Mouse (Mus musculus): ENCODE data around the gene Celsr1. TPM values are rescaled to one million over a fixed set of nuclear protein-coding genes. Genes with fewer than 3 reads are reported as not detected.

Gene Celsr1
- total and polyA plus RNA-seq, 3 experiments = not detected

- Histone ChIP-seq H3K9me3 (replicated peaks; ENCODE audit: low read length) (peaks cover 29% of the 10 kb centered on the region), H3K27ac (ENCODE audit: insufficient read depth, low read depth) (no peak overlapping the region), H3K4me3 (replicated peaks in 1 of 3; ENCODE audit: low read depth in 2 of 3, low read length in 2 of 3, poor library complexity in 1 of 3) (no peak overlapping the region), H3K27me3 (replicated peaks) (peaks cover 1% of the 10 kb centered on the region), H3K4me2 (ENCODE audit: insufficient read depth, low read depth, poor library complexity, severe bottlenecking) (no peak overlapping the region), H3K79me2 (replicated peaks; ENCODE audit: control insufficient read depth, extremely low read depth, insufficient read depth, poor library complexity, severe bottlenecking) (no peaks in the 10 kb centered on the region), H3K9ac (ENCODE audit: insufficient read depth, low read depth) (no peak overlapping the region), H3K36me3 (replicated peaks in 1 of 2; ENCODE audit: control insufficient read depth in 1 of 2, insufficient read depth in 1 of 2, low read length in 1 of 2) (no peaks in the 10 kb centered on the region), H3K4me1 (ENCODE audit: control insufficient read depth in 1 of 2, insufficient read depth in 2 of 2) (no peaks in the 10 kb centered on the region)
- in situ Hi-C loops (cut with MboI; ENCODE audit: low pct_ligation_motif_present, low pct_unique_long_range_greater_than_20kb, low sequenced_read_pairs) (loop anchor here (25.0 kb wide), 1 partner anchor 291 kb away; the partner anchor contains the start of gene Ppara), dilution Hi-C loops (cut with MboI; ENCODE audit: extremely low pct_ligation_motif_present, extremely low pct_unique_long_range_greater_than_20kb, low sequenced_read_pairs) (no loop called here)
- DNase-seq (ENCODE audit: extremely low read depth) = no peak
- TF ChIP-seq JUN (IDR thresholded peaks at IDR 0.05; ENCODE audit: insufficient read depth, low read depth, low read length) = no peak
- no peak for TF ChIP-seq USF2 (conservative IDR thresholded peaks at IDR 0.05; ENCODE audit: low read depth, low read length)
- TF ChIP-seq ZNF384 (IDR thresholded peaks at IDR 0.05; ENCODE audit: low read depth, low read length) = no peak
Measured at GRCm38 (mm10) chr15:86027871-86028270, 5.7 kb downstream of the Celsr1 start.

GRCm38 (mm10) chr15:86021971-86022370, 11.6 kb downstream of the Celsr1 start:
- no peak overlapping the region for H3K27ac ChIP-seq (ENCODE audit: insufficient read depth, low read depth)

GRCm38 (mm10) chr15:86021301-86021700, 12.3 kb downstream of the Celsr1 start:
- Histone ChIP-seq H3K4me3 (replicated peaks in 1 of 3; ENCODE audit: low read depth in 2 of 3, low read length in 2 of 3, poor library complexity in 1 of 3) (no peak overlapping the region), H3K9ac (ENCODE audit: insufficient read depth, low read depth) (no peak overlapping the region), H3K9me3 (replicated peaks; ENCODE audit: low read length) (peaks cover 9% of the 10 kb centered on the region), H3K27me3 (replicated peaks) (peaks cover 1% of the 10 kb centered on the region), H3K4me2 (ENCODE audit: insufficient read depth, low read depth, poor library complexity, severe bottlenecking) (no peak overlapping the region), H3K27ac (ENCODE audit: insufficient read depth, low read depth) (no peak overlapping the region), H3K79me2 (replicated peaks; ENCODE audit: control insufficient read depth, extremely low read depth, insufficient read depth, poor library complexity, severe bottlenecking) (no peaks in the 10 kb centered on the region), H3K4me1 (ENCODE audit: control insufficient read depth in 1 of 2, insufficient read depth in 2 of 2) (peaks cover 3 to 7% of the 10 kb centered on the region in 2 experiments; a peak in 3 of 4 replicates), H3K36me3 (replicated peaks in 1 of 2; ENCODE audit: control insufficient read depth in 1 of 2, insufficient read depth in 1 of 2, low read length in 1 of 2) (no peaks in the 10 kb centered on the region)
- no peak for DNase-seq (ENCODE audit: extremely low read depth)
- dilution Hi-C loops (cut with MboI; ENCODE audit: extremely low pct_ligation_motif_present, extremely low pct_unique_long_range_greater_than_20kb, low sequenced_read_pairs) = no loop called here
- in situ Hi-C loops (cut with MboI; ENCODE audit: low pct_ligation_motif_present, low pct_unique_long_range_greater_than_20kb, low sequenced_read_pairs) = loop anchor here (25.0 kb wide), 1 partner anchor 409 kb away; no protein-coding TSS in a partner anchor
- TF ChIP-seq MEF2A (IDR thresholded peaks at IDR 0.05; ENCODE audit: borderline replicate concordance, low read depth, low read length) (no peak), HCFC1 (IDR thresholded peaks at IDR 0.05; ENCODE audit: low read depth, low read length) (no peak), JUN (IDR thresholded peaks at IDR 0.05; ENCODE audit: insufficient read depth, low read depth, low read length) (no peak), POLR2A (IDR thresholded peaks at IDR 0.05; ENCODE audit: low read depth, low read length) (no peak), PAX5 (IDR thresholded peaks at IDR 0.05; ENCODE audit: low read length) (no peak), CHD2 (IDR thresholded peaks at IDR 0.05; ENCODE audit: low read length) (no peak), ZKSCAN1 (IDR thresholded peaks at IDR 0.05; ENCODE audit: borderline replicate concordance, low read depth, low read length) (no peak), BHLHE40 (IDR thresholded peaks at IDR 0.05; ENCODE audit: low read depth, low read length) (no peak)

More at GRCm38 (mm10) chr15:86021971-86022370, 11.6 kb downstream of the Celsr1 start:
- Histone ChIP-seq H3K4me2 (ENCODE audit: insufficient read depth, low read depth, poor library complexity, severe bottlenecking) (no peak overlapping the region), H3K4me3 (replicated peaks in 1 of 3; ENCODE audit: low read depth in 2 of 3, low read length in 2 of 3, poor library complexity in 1 of 3) (no peak overlapping the region), H3K36me3 (replicated peaks in 1 of 2; ENCODE audit: control insufficient read depth in 1 of 2, insufficient read depth in 1 of 2, low read length in 1 of 2) (no peaks in the 10 kb centered on the region), H3K4me1 (ENCODE audit: control insufficient read depth in 1 of 2, insufficient read depth in 2 of 2) (peaks cover 3 to 7% of the 10 kb centered on the region in 2 experiments; a peak in 3 of 4 replicates), H3K27me3 (replicated peaks) (peaks cover 1% of the 10 kb centered on the region), H3K79me2 (replicated peaks; ENCODE audit: control insufficient read depth, extremely low read depth, insufficient read depth, poor library complexity, severe bottlenecking) (no peaks in the 10 kb centered on the region), H3K9me3 (replicated peaks; ENCODE audit: low read length) (peaks cover 9% of the 10 kb centered on the region), H3K9ac (ENCODE audit: insufficient read depth, low read depth) (no peak overlapping the region)
- TF ChIP-seq BHLHE40 (IDR thresholded peaks at IDR 0.05; ENCODE audit: low read depth, low read length) (no peak), E2F4 (IDR thresholded peaks at IDR 0.05; ENCODE audit: insufficient replicate concordance, low read depth, low read length) (no peak), CHD1 (IDR thresholded peaks at IDR 0.05; ENCODE audit: low read depth, low read length) (no peak), PAX5 (IDR thresholded peaks at IDR 0.05; ENCODE audit: low read length) (no peak), IRF4 (IDR thresholded peaks at IDR 0.05; ENCODE audit: low read depth, low read length) (no peak), MAZ (IDR thresholded peaks at IDR 0.05; ENCODE audit: low read depth, low read length) (no peak), ZC3H11A (IDR thresholded peaks at IDR 0.05; ENCODE audit: low read depth, low read length) (no peak), MXI1 (IDR thresholded peaks at IDR 0.05; ENCODE audit: low read depth, low read length) (no peak), CTCF (conservative IDR thresholded peaks at IDR 0.05 in 1 of 2, IDR thresholded peaks at IDR 0.05 in 1 of 2; ENCODE audit: low read depth in 2 of 2, low read length in 2 of 2) (no peak), ELF1 (IDR thresholded peaks at IDR 0.05; ENCODE audit: low read depth, low read length) (no peak)
- dilution Hi-C loops (cut with MboI; ENCODE audit: extremely low pct_ligation_motif_present, extremely low pct_unique_long_range_greater_than_20kb, low sequenced_read_pairs) = no loop called here
- no peak for DNase-seq (ENCODE audit: extremely low read depth)
- in situ Hi-C loops (cut with MboI; ENCODE audit: low pct_ligation_motif_present, low pct_unique_long_range_greater_than_20kb, low sequenced_read_pairs) = loop anchor here (25.0 kb wide), 1 partner anchor 410 kb away; no protein-coding TSS in a partner anchor
